In the genomic region with DNA sequence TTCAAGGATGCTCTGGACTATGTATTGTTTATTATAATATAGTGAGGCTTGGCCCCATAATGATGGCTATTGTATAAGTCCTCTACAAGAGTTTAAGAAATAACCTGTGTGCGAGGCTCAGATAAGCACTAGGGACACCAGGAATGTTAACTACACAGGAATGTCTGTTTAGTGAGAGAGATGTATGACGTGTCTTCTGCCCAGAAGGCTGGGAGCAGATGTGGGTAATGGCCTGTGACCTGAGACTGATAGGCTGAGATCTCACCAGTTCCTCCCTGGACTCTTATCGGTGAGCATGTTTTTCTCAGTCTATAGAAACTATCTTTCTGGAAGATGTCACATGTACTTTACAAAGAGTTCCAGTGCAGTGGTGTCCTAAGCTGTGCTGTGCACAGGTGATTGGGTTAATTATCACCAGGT, we compare ENCODE assay signal across 8 mouse cellular contexts. TPM values are rescaled to one million over a fixed set of nuclear protein-coding genes. Genes with fewer than 3 reads are reported as not detected.
DNase-seq lines count a peak whose midpoint lies in the region; ATAC-seq and TF ChIP-seq lines count a peak whose summit lies in the region.

No protein-coding gene starts in this region.

- H3K9ac ChIP-seq in ES-Bruce4 (ENCODE audit: low read depth, poor library complexity, severe bottlenecking): peak overlapping the region; percentile 88
- peak overlapping the region; percentile 86 for H3K9ac ChIP-seq in liver, embryonic 12.5 days
- H3K9ac ChIP-seq in stomach, postnatal 0 days (ENCODE audit: low read length): peak overlapping the region; percentile 74; the same call in 1 of the 2 replicates

- no peaks in the 10 kb centered on the region for H3K27me3 ChIP-seq in ES-Bruce4 (ENCODE audit: control insufficient read depth, insufficient read depth, low read length, poor library complexity, severe bottlenecking)
- H3K27me3 ChIP-seq in forebrain, embryonic 10.5 days (ENCODE audit: poor library complexity, severe bottlenecking): no peaks in the 10 kb centered on the region
- H3K27me3 ChIP-seq in liver, embryonic 12.5 days (replicated peaks): no peaks in the 10 kb centered on the region
- H3K27me3 ChIP-seq in stomach, postnatal 0 days (ENCODE audit: control insufficient read depth, insufficient read depth, low read length): no peaks in the 10 kb centered on the region

- no peak for TF ChIP-seq POLR2A in ES-Bruce4 (IDR thresholded peaks at IDR 0.05; ENCODE audit: insufficient read depth, low read length)

- peak overlapping the region; percentile 86 for H3K4me2 ChIP-seq in liver, embryonic 12.5 days
- H3K4me2 ChIP-seq in stomach, postnatal 0 days (replicated peaks; ENCODE audit: low read depth): peak overlapping the region; percentile 54

- no peaks in the 10 kb centered on the region for H3K4me1 ChIP-seq in ES-Bruce4 (ENCODE audit: control insufficient read depth, insufficient read depth, low read length)
- H3K4me1 ChIP-seq in forebrain, embryonic 10.5 days: peaks cover 23% of the 10 kb centered on the region
- peaks cover 36% of the 10 kb centered on the region for H3K4me1 ChIP-seq in liver, embryonic 12.5 days
- H3K4me1 ChIP-seq in stomach, postnatal 0 days (replicated peaks; ENCODE audit: control insufficient read depth, insufficient read depth): 0 out of 2 replicates have a peak, but pooled peaks cover 2% of the 10 kb centered on the region

- H3K27ac ChIP-seq in ES-Bruce4 (ENCODE audit: insufficient read depth, low read length): no peak overlapping the region
- peak overlapping the region; percentile 91 for H3K27ac ChIP-seq in forebrain, embryonic 10.5 days
- H3K27ac ChIP-seq in liver, embryonic 12.5 days: peak overlapping the region; percentile 97
- H3K27ac ChIP-seq in stomach, postnatal 0 days (replicated peaks): no peak overlapping the region

- intact Hi-C loops in heart, postnatal 36 days (cut with DNase I): no loop called here
- intact Hi-C loops in left cerebral cortex, postnatal 25 days (cut with DNase I): no loop called here

- H3K9me3 ChIP-seq in ES-Bruce4 (replicated peaks; ENCODE audit: control insufficient read depth, insufficient read depth, low read length, poor library complexity, severe bottlenecking): no peaks in the 10 kb centered on the region
- no peaks in the 10 kb centered on the region for H3K9me3 ChIP-seq in forebrain, embryonic 10.5 days
- no peaks in the 10 kb centered on the region for H3K9me3 ChIP-seq in liver, embryonic 12.5 days (replicated peaks)
- no peaks in the 10 kb centered on the region for H3K9me3 ChIP-seq in stomach, postnatal 0 days (ENCODE audit: control insufficient read depth, low read length)

- peak overlapping the region; percentile 97 for H3K4me3 ChIP-seq in ES-Bruce4 (ENCODE audit: low read depth, low read length)
- peak overlapping the region; percentile 79 for H3K4me3 ChIP-seq in forebrain, embryonic 10.5 days
- H3K4me3 ChIP-seq in liver, embryonic 12.5 days: peak overlapping the region; percentile 82
- H3K4me3 ChIP-seq in stomach, postnatal 0 days (ENCODE audit: low read depth, low read length): peak overlapping the region; percentile 74

- DNase-seq in heart, adult 11 months: peak; percentile 85
- DNase-seq in heart, postnatal 36 days: no peak
- no peak for DNase-seq in forebrain, embryonic 10.5 days (ENCODE audit: extremely low spot score, low spot score)
- DNase-seq in stomach, postnatal 0 days (ENCODE audit: low spot score): no peak
- DNase-seq in left cerebral cortex, postnatal 25 days (ENCODE audit: low spot score in 2 of 2): no peak
- no peak for DNase-seq in thymus, postnatal 10 days (ENCODE audit: low spot score in 2 of 2)

- TF ChIP-seq EP300 in ES-Bruce4 (IDR thresholded peaks at IDR 0.05; ENCODE audit: insufficient read depth, low read depth, low read length): no peak
- TF ChIP-seq EP300 in stomach, postnatal 0 days (optimal IDR thresholded peaks at IDR 0.05): no peak

- peak; percentile 63 for ATAC-seq in liver, embryonic 12.5 days
- ATAC-seq in stomach, postnatal 0 days (ENCODE audit: low FRiP score, low TSS enrichment): no peak

- WGBS in forebrain, embryonic 10.5 days: 56% methylated on average over 3 of the region's 3 CpGs
- WGBS in liver, embryonic 12.5 days (ENCODE audit: insufficient replicate concordance): 13% methylated on average over 3 of the region's 3 CpGs
- 22% methylated on average over 3 of the region's 3 CpGs for WGBS in stomach, postnatal 0 days

- no peak for TF ChIP-seq CTCF in ES-Bruce4 (IDR thresholded peaks at IDR 0.05; ENCODE audit: low read depth, low read length)
- no peak for TF ChIP-seq CTCF in stomach, postnatal 0 days (IDR thresholded peaks at IDR 0.05; ENCODE audit: low read depth)

- H3K36me3 ChIP-seq in ES-Bruce4 (ENCODE audit: control insufficient read depth, insufficient read depth, low read length, poor library complexity, severe bottlenecking): peaks cover 14% of the 10 kb centered on the region
- no peaks in the 10 kb centered on the region for H3K36me3 ChIP-seq in forebrain, embryonic 10.5 days (replicated peaks)
- H3K36me3 ChIP-seq in liver, embryonic 12.5 days: peaks cover 13% of the 10 kb centered on the region; the same call in 1 of the 2 replicates
- H3K36me3 ChIP-seq in stomach, postnatal 0 days (ENCODE audit: control insufficient read depth, insufficient read depth, low read length): no peaks in the 10 kb centered on the region

RNA-seq across cellular contexts. Expression of gene Abi3, which starts 17.8 kb away (rescaled TPM):
- total RNA-seq in heart, postnatal 36 days (2021): 10 to 100 TPM in 1 of 2 experiments, 1 to 10 TPM in 1; 9.3 to 13.7 TPM
- 1.1 and 1.3 TPM in 2 replicates for polyA plus RNA-seq in ES-Bruce4 (2011; ENCODE audit: insufficient read depth, insufficient read length, low read depth, missing spikeins)
- 2.3 and 4.6 TPM in 2 replicates for polyA plus RNA-seq in forebrain, embryonic 10.5 days (2016; fragmentation: Nextera tagmentation; extraction: Ambion mirVana)
- polyA plus RNA-seq in liver, embryonic 12.5 days (2016; fragmentation: Nextera tagmentation; extraction: Ambion mirVana): 7.3 and 7.6 TPM in 2 replicates
- 3.6 and 4.2 TPM in 2 replicates for polyA plus RNA-seq in stomach, postnatal 0 days (2015; fragmentation: Nextera tagmentation; extraction: Ambion mirVana)
- total RNA-seq in left cerebral cortex, postnatal 25 days (2021): 1 to 10 TPM; 6.4 to 6.5 TPM

RNA-seq across cellular contexts. Expression of gene Gngt2, which starts 23.1 kb away (rescaled TPM):
- total RNA-seq in heart, postnatal 36 days (2021): 10 to 100 TPM; 15.3 to 23.5 TPM
- 7.9 and 9.4 TPM in 2 replicates for polyA plus RNA-seq in ES-Bruce4 (2011; ENCODE audit: insufficient read depth, insufficient read length, low read depth, missing spikeins)
- polyA plus RNA-seq in forebrain, embryonic 10.5 days (2016; fragmentation: Nextera tagmentation; extraction: Ambion mirVana): 6.7 and 7.3 TPM in 2 replicates
- 15.8 and 16.7 TPM in 2 replicates for polyA plus RNA-seq in liver, embryonic 12.5 days (2016; fragmentation: Nextera tagmentation; extraction: Ambion mirVana)
- 11.1 and 12.5 TPM in 2 replicates for polyA plus RNA-seq in stomach, postnatal 0 days (2015; fragmentation: Nextera tagmentation; extraction: Ambion mirVana)
- total RNA-seq in left cerebral cortex, postnatal 25 days (2021): 1 to 10 TPM; 2.6 to 3.2 TPM

RNA-seq across cellular contexts. Expression of gene Phospho1, which starts 35.8 kb away (rescaled TPM):
- total RNA-seq in heart, postnatal 36 days (2021): 100 to 1,000 TPM; 174 to 180 TPM
- polyA plus RNA-seq in ES-Bruce4 (2011; ENCODE audit: insufficient read depth, insufficient read length, low read depth, missing spikeins): 5.8 and 6.5 TPM in 2 replicates
- not detected in 2 replicates for polyA plus RNA-seq in forebrain, embryonic 10.5 days (2016; fragmentation: Nextera tagmentation; extraction: Ambion mirVana)
- 2.7 and 3.4 TPM in 2 replicates for polyA plus RNA-seq in liver, embryonic 12.5 days (2016; fragmentation: Nextera tagmentation; extraction: Ambion mirVana)
- polyA plus RNA-seq in stomach, postnatal 0 days (2015; fragmentation: Nextera tagmentation; extraction: Ambion mirVana): 0.40 and 0.45 TPM in 2 replicates
- total RNA-seq in left cerebral cortex, postnatal 25 days (2021): 10 to 100 TPM; 69.9 to 71.8 TPM

RNA-seq across cellular contexts. Expression of gene B4galnt2, which starts 54.6 kb away (rescaled TPM):
- not detected for total RNA-seq in heart, postnatal 36 days (2021)
- 3.1 and 4.5 TPM in 2 replicates for polyA plus RNA-seq in ES-Bruce4 (2011; ENCODE audit: insufficient read depth, insufficient read length, low read depth, missing spikeins)
- not detected in 2 replicates for polyA plus RNA-seq in forebrain, embryonic 10.5 days (2016; fragmentation: Nextera tagmentation; extraction: Ambion mirVana)
- polyA plus RNA-seq in liver, embryonic 12.5 days (2016; fragmentation: Nextera tagmentation; extraction: Ambion mirVana): 0.39 and 0.51 TPM in 2 replicates
- polyA plus RNA-seq in stomach, postnatal 0 days (2015; fragmentation: Nextera tagmentation; extraction: Ambion mirVana): 3.6 and 4.6 TPM in 2 replicates
- total RNA-seq in left cerebral cortex, postnatal 25 days (2021): not detected

Comparison
In these comparisons a context has a peak if more than half of its experiments do, and no peak if none do; other contexts are left out.
1. H3K27ac ChIP-seq: peak in forebrain, embryonic 10.5 days (single experiment) and liver, embryonic 12.5 days (single experiment); none in ES-Bruce4 (single experiment) and stomach, postnatal 0 days (single experiment).
2. Peak in every context shown above with its lines, with median percentiles within 50 percentile points of each other: H3K4me3 ChIP-seq and H3K9ac ChIP-seq.